ENCODE assay signal across 15 mouse cellular contexts in genomic region chr4:134619489-134619870, GRCm38 (mm10).
DNase-seq lines count a peak whose midpoint lies in the region; ATAC-seq and TF ChIP-seq lines count a peak whose summit lies in the region.
"Had no signal": no experiment of that assay in that cellular context is flagged by ENCODE, and none has a peak within 500 bp of the region (broad histone marks: within the 10 kb centered on the region; RNA-seq: fewer than 3 reads in every experiment).

No protein-coding gene starts in this region.

- WGBS in hindbrain, embryonic 14.5 days = 49% methylated on average over 10 of the region's 10 CpGs
- WGBS in hindbrain, embryonic 12.5 days = 58% methylated on average over 10 of the region's 10 CpGs
- 67% methylated on average over 10 of the region's 10 CpGs for WGBS in forebrain, postnatal 0 days

- no peak for ATAC-seq in hindbrain, embryonic 14.5 days (ENCODE audit: low FRiP score)
- ATAC-seq in hindbrain, embryonic 12.5 days (ENCODE audit: low FRiP score) = no peak
- no peak for ATAC-seq in forebrain, postnatal 0 days
- ATAC-seq: inflammation-experienced regulatory T-cells, adult 6 months had no signal

- peaks cover 13% of the 10 kb centered on the region for H3K4me1 ChIP-seq in hindbrain, embryonic 14.5 days (replicated peaks; ENCODE audit: control insufficient read depth, insufficient read depth, low read length)
- peaks cover 24% of the 10 kb centered on the region for H3K4me1 ChIP-seq in hindbrain, embryonic 12.5 days
- H3K4me1 ChIP-seq in forebrain, postnatal 0 days (ENCODE audit: insufficient read depth) = peaks cover 13% of the 10 kb centered on the region; the same call in 1 of the 2 replicates

- no peak overlapping the region for H3K4me3 ChIP-seq in hindbrain, embryonic 14.5 days (replicated peaks; ENCODE audit: low read length)
- no peak overlapping the region for H3K4me3 ChIP-seq in hindbrain, embryonic 12.5 days
- H3K4me3 ChIP-seq in forebrain, postnatal 0 days (ENCODE audit: low read depth, low read length) = no peak overlapping the region
- H3K4me3 ChIP-seq: embryonic facial prominence, embryonic 13.5 days; kidney, embryonic 15.5 days; myocyte had no signal

- DNase-seq in hindbrain, embryonic 14.5 days (ENCODE audit: low spot score) = no peak
- peak; percentile 22 to 28 for DNase-seq in spleen, postnatal 10 days (ENCODE audit: low spot score in 2 of 2)
- DNase-seq in spleen, adult 12 weeks (ENCODE audit: low spot score) = no peak
- no peak for DNase-seq in forebrain, postnatal 0 days
- DNase-seq in adipocyte (ENCODE audit: low spot score) = no peak
- no peak for DNase-seq in thymus, adult 18-20 months
- DNase-seq: adrenal gland, adult 2 months; heart, postnatal 10 days; lung, adult 18-20 months had no signal

- H3K36me3 ChIP-seq in hindbrain, embryonic 14.5 days (replicated peaks; ENCODE audit: control insufficient read depth, insufficient read depth) = no peaks in the 10 kb centered on the region
- H3K36me3 ChIP-seq in hindbrain, embryonic 12.5 days = no peaks in the 10 kb centered on the region
- H3K36me3 ChIP-seq in forebrain, postnatal 0 days (ENCODE audit: insufficient read depth) = no peaks in the 10 kb centered on the region
- H3K36me3 ChIP-seq: embryonic facial prominence, embryonic 13.5 days; G1E; kidney, embryonic 15.5 days had no signal

- 0 out of 2 replicates have a peak overlapping the region, but pooled peaks have one; percentile 9 for H3K27ac ChIP-seq in hindbrain, embryonic 14.5 days
- no peak overlapping the region for H3K27ac ChIP-seq in hindbrain, embryonic 12.5 days
- peak overlapping the region; percentile 40; the same call in 1 of the 2 replicates for H3K27ac ChIP-seq in forebrain, postnatal 0 days (ENCODE audit: low read depth, low read length)
- H3K27ac ChIP-seq: embryonic facial prominence, embryonic 13.5 days; kidney, embryonic 15.5 days had no signal

- H3K27me3 ChIP-seq in hindbrain, embryonic 14.5 days (ENCODE audit: control insufficient read depth, insufficient read depth, low read length) = no peaks in the 10 kb centered on the region
- H3K27me3 ChIP-seq in hindbrain, embryonic 12.5 days = peaks cover 5% of the 10 kb centered on the region; the same call in 1 of the 2 replicates
- H3K27me3 ChIP-seq in forebrain, postnatal 0 days (ENCODE audit: insufficient read depth, low read length) = no peaks in the 10 kb centered on the region
- H3K27me3 ChIP-seq: embryonic facial prominence, embryonic 13.5 days; kidney, embryonic 15.5 days had no signal

- no peaks in the 10 kb centered on the region for H3K9me3 ChIP-seq in hindbrain, embryonic 14.5 days (ENCODE audit: control insufficient read depth, low read length)
- no peaks in the 10 kb centered on the region for H3K9me3 ChIP-seq in hindbrain, embryonic 12.5 days (replicated peaks)
- H3K9me3 ChIP-seq in forebrain, postnatal 0 days (ENCODE audit: low read length) = no peaks in the 10 kb centered on the region
- H3K9me3 ChIP-seq: embryonic facial prominence, embryonic 13.5 days; G1E; kidney, embryonic 15.5 days had no signal

- TF ChIP-seq CTCF in forebrain, postnatal 0 days (IDR thresholded peaks at IDR 0.05; ENCODE audit: low read depth) = no peak

- no peak overlapping the region for H3K4me2 ChIP-seq in hindbrain, embryonic 14.5 days (replicated peaks)
- no peak overlapping the region for H3K4me2 ChIP-seq in hindbrain, embryonic 12.5 days (replicated peaks)
- no peak overlapping the region for H3K4me2 ChIP-seq in forebrain, postnatal 0 days (ENCODE audit: low read depth)
- H3K4me2 ChIP-seq: embryonic facial prominence, embryonic 13.5 days; kidney, embryonic 15.5 days had no signal

- H3K9ac ChIP-seq in hindbrain, embryonic 14.5 days = no peak overlapping the region; the same call in 1 of the 2 replicates
- no peak overlapping the region for H3K9ac ChIP-seq in hindbrain, embryonic 12.5 days
- no peak overlapping the region for H3K9ac ChIP-seq in forebrain, postnatal 0 days
- H3K9ac ChIP-seq: embryonic facial prominence, embryonic 13.5 days; kidney, embryonic 15.5 days had no signal

Comparison
In these comparisons a context has a peak if more than half of its experiments do, and no peak if none do; other contexts are left out.
1. DNase-seq: peak in spleen, postnatal 10 days (2 of 2); none in hindbrain, embryonic 14.5 days (single experiment), spleen, adult 12 weeks (single experiment), forebrain, postnatal 0 days (single experiment), adipocyte (single experiment) and thymus, adult 18-20 months (0 of 2).